Mouse (Mus musculus) stomach, embryonic 16.5 days (tissue): ENCODE measurements around the gene Vmn1r45. TPM values are rescaled to one million over a fixed set of nuclear protein-coding genes. Genes with fewer than 3 reads are reported as not detected.

Experiments
- polyA plus RNA-seq: library from polyadenylated mRNA; unstranded; fragments of >200 nt; fragmentation: Nextera tagmentation; extraction: Ambion mirVana; gene quantifications from 2 replicates; pipeline ENCODE4 v1.2.1, GENCODE M21; 2015

Gene Vmn1r45
- polyA plus RNA-seq, 1 experiment from 2014 or later, result not detected

Other genes starting within 250 kb of the Vmn1r45 start
- not detected in 2 replicates for gene Vmn1r40, start 233.1 kb downstream of the Vmn1r45 start, polyA plus RNA-seq
- not detected in 2 replicates for gene Vmn1r41, start 199.8 kb downstream of the Vmn1r45 start, polyA plus RNA-seq
- gene Vmn1r42, start 64.2 kb downstream of the Vmn1r45 start, polyA plus RNA-seq, result not detected in 2 replicates
- gene Vmn1r43, start 64.2 kb downstream of the Vmn1r45 start, polyA plus RNA-seq, result 0.01 and 0.05 TPM in 2 replicates
- not detected in 2 replicates for gene Vmn1r44, start 56.9 kb downstream of the Vmn1r45 start, polyA plus RNA-seq
- gene Vmn1r46, start 28.7 kb upstream of the Vmn1r45 start, polyA plus RNA-seq, result not detected in 2 replicates
- not detected in 2 replicates for gene Vmn1r47, start 75.5 kb upstream of the Vmn1r45 start, polyA plus RNA-seq
- not detected in 2 replicates for gene Vmn1r48, start 96.2 kb upstream of the Vmn1r45 start, polyA plus RNA-seq
- not detected in 2 replicates for gene Vmn1r49, start 137.9 kb upstream of the Vmn1r45 start, polyA plus RNA-seq
- not detected in 2 replicates for gene Vmn1r50, start 160.8 kb upstream of the Vmn1r45 start, polyA plus RNA-seq
- not detected in 2 replicates for gene Vmn1r51, start 182.0 kb upstream of the Vmn1r45 start, polyA plus RNA-seq
- not detected in 2 replicates for gene Vmn1r52, start 234.2 kb upstream of the Vmn1r45 start, polyA plus RNA-seq